17 mouse cellular contexts compared by ENCODE assay signal in the genomic region with DNA sequence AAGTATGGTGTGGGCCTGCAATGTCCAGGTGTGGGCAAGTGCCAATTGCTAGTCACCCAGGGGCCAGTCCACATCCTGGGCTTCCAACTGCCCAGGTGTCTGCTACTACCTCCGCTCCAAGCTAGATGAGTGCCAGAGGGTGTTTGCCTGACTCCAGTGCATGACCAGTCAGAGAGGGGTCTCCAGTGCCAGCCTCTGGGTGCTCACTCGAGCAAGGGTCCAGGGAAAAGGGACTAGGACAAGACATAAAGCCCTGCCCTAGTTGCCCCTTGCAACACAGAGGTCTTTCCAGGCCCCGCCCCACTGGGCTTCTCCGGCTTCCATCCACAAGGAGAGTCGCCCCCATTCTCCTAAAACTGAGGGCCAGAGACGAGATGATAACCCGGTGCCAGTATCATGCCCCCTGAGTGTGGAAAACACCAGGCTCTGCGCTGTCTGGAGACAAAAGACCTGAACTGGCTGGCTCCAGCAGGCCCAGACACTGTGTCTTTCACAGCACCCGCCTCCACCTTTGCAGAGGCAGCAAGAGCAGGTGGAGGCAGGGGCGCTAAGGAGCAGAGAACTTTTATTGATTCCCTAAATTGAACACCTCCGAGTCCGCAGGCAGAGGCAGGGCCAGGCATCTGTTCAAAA. TPM values are rescaled to one million over a fixed set of nuclear protein-coding genes. Genes with fewer than 3 reads are reported as not detected.
A peak's percentile ranks its signal among the peaks of the same experiment; 100 is the strongest.
DNase-seq lines count a peak whose midpoint lies in the region; ATAC-seq lines count a peak whose summit lies in the region.
"Had no signal": no experiment of that assay in that cellular context is flagged by ENCODE, and none has a peak within 500 bp of the region (broad histone marks: within the 10 kb centered on the region; RNA-seq: fewer than 3 reads in every experiment).

No protein-coding gene starts in this region.

- H3K9ac ChIP-seq in neural tube, embryonic 11.5 days (ENCODE audit: low read length), result no peak overlapping the region

- H3K36me3 ChIP-seq in heart, embryonic 10.5 days, result no peaks in the 10 kb centered on the region
- no peaks in the 10 kb centered on the region for H3K36me3 ChIP-seq in limb, embryonic 10.5 days
- no peaks in the 10 kb centered on the region for H3K36me3 ChIP-seq in neural tube, embryonic 11.5 days (ENCODE audit: control insufficient read depth, insufficient read depth, low read length)
- H3K36me3 ChIP-seq: G1E had no signal

- no peak overlapping the region for H3K4me2 ChIP-seq in neural tube, embryonic 11.5 days (ENCODE audit: low read depth)

- H3K4me1 ChIP-seq in heart, embryonic 10.5 days, result peaks cover 17% of the 10 kb centered on the region
- H3K4me1 ChIP-seq in limb, embryonic 10.5 days, result peaks cover 48% of the 10 kb centered on the region
- peaks cover 16% of the 10 kb centered on the region for H3K4me1 ChIP-seq in neural tube, embryonic 11.5 days (ENCODE audit: control insufficient read depth, insufficient read depth, low read length)

- H3K27me3 ChIP-seq in heart, embryonic 10.5 days (ENCODE audit: insufficient read depth, poor library complexity, severe bottlenecking), result peaks cover 97% of the 10 kb centered on the region
- peaks cover 100% of the 10 kb centered on the region for H3K27me3 ChIP-seq in limb, embryonic 10.5 days (ENCODE audit: low read depth, poor library complexity, severe bottlenecking)
- peaks cover 43% of the 10 kb centered on the region for H3K27me3 ChIP-seq in neural tube, embryonic 11.5 days (ENCODE audit: control insufficient read depth, insufficient read depth, low read length)

- WGBS in heart, embryonic 10.5 days, result 18% methylated on average over 12 of the region's 12 CpGs
- WGBS in limb, embryonic 10.5 days, result 26% methylated on average over 12 of the region's 12 CpGs
- WGBS in neural tube, embryonic 11.5 days, result 24% methylated on average over 12 of the region's 12 CpGs

- peak; percentile 67 for DNase-seq in heart, embryonic 10.5 days (ENCODE audit: low spot score)
- DNase-seq in heart, adult 18-20 months, result no peak
- DNase-seq in right cerebral cortex, postnatal 25 days, result peak; percentile 7
- no peak for DNase-seq in right cerebral cortex, postnatal 36 days (ENCODE audit: low spot score in 2 of 2)
- no peak for DNase-seq in limb, embryonic 10.5 days (ENCODE audit: low spot score)
- DNase-seq in neural tube, embryonic 11.5 days (ENCODE audit: low spot score), result peak; percentile 8
- no peak for DNase-seq in cerebellum, adult 9-10 months
- DNase-seq: gastrocnemius, postnatal 25 days; heart, postnatal 14 days; kidney, adult 2 months; lung, postnatal 36 days; right cerebral cortex, adult 18-20 months; thymus, postnatal 14 days had no signal

- no peak for ATAC-seq in neural tube, embryonic 11.5 days (ENCODE audit: insufficient read depth, low FRiP score, low TSS enrichment)
- ATAC-seq in cerebellum, adult (ENCODE audit: insufficient number of reproducible peaks, low FRiP score, low TSS enrichment), result no peak

- no peak overlapping the region for H3K4me3 ChIP-seq in heart, embryonic 10.5 days
- no peak overlapping the region for H3K4me3 ChIP-seq in limb, embryonic 10.5 days
- H3K4me3 ChIP-seq in neural tube, embryonic 11.5 days (ENCODE audit: low read depth, low read length), result no peak overlapping the region
- H3K4me3 ChIP-seq: myocyte had no signal

- H3K27ac ChIP-seq in heart, embryonic 10.5 days, result no peak overlapping the region
- H3K27ac ChIP-seq in limb, embryonic 10.5 days, result peak overlapping the region; percentile 21; the same call in 1 of the 2 replicates
- no peak overlapping the region for H3K27ac ChIP-seq in neural tube, embryonic 11.5 days (ENCODE audit: low read depth, low read length)

- H3K9me3 ChIP-seq in heart, embryonic 10.5 days, result no peaks in the 10 kb centered on the region
- H3K9me3 ChIP-seq in limb, embryonic 10.5 days (replicated peaks), result no peaks in the 10 kb centered on the region
- no peaks in the 10 kb centered on the region for H3K9me3 ChIP-seq in neural tube, embryonic 11.5 days (ENCODE audit: control insufficient read depth, low read length)

RNA-seq across cellular contexts. Expression of gene Nr2f2, which starts 26.4 kb away (rescaled TPM):
- polyA plus RNA-seq in heart, embryonic 10.5 days (2016; fragmentation: Nextera tagmentation; extraction: Ambion mirVana), result 16.2 and 48.0 TPM in 2 replicates
- 10 to 100 TPM; 13.6 to 14.8 TPM for total RNA-seq in heart, adult 18-20 months (2021)
- polyA plus RNA-seq in limb, embryonic 10.5 days (2016; fragmentation: Nextera tagmentation; extraction: Ambion mirVana), result 48.0 and 56.8 TPM in 2 replicates
- polyA plus RNA-seq in neural tube, embryonic 11.5 days (2014; fragmentation: Nextera tagmentation; extraction: Ambion mirVana), result 88.5 and 95.9 TPM in 2 replicates
- total RNA-seq: common myeloid progenitor, adult 5-6 weeks had no signal
- polyA plus RNA-seq: G1E had no signal

Comparison
In these comparisons a context has a peak if more than half of its experiments do, and no peak if none do; other contexts are left out.
1. DNase-seq: peak in heart, embryonic 10.5 days (single experiment), right cerebral cortex, postnatal 25 days (single experiment) and neural tube, embryonic 11.5 days (single experiment); none in heart, adult 18-20 months (0 of 2), right cerebral cortex, postnatal 36 days (0 of 2), limb, embryonic 10.5 days (single experiment) and cerebellum, adult 9-10 months (single experiment).